9 mouse cellular contexts compared by ENCODE assay signal in the genomic region with DNA sequence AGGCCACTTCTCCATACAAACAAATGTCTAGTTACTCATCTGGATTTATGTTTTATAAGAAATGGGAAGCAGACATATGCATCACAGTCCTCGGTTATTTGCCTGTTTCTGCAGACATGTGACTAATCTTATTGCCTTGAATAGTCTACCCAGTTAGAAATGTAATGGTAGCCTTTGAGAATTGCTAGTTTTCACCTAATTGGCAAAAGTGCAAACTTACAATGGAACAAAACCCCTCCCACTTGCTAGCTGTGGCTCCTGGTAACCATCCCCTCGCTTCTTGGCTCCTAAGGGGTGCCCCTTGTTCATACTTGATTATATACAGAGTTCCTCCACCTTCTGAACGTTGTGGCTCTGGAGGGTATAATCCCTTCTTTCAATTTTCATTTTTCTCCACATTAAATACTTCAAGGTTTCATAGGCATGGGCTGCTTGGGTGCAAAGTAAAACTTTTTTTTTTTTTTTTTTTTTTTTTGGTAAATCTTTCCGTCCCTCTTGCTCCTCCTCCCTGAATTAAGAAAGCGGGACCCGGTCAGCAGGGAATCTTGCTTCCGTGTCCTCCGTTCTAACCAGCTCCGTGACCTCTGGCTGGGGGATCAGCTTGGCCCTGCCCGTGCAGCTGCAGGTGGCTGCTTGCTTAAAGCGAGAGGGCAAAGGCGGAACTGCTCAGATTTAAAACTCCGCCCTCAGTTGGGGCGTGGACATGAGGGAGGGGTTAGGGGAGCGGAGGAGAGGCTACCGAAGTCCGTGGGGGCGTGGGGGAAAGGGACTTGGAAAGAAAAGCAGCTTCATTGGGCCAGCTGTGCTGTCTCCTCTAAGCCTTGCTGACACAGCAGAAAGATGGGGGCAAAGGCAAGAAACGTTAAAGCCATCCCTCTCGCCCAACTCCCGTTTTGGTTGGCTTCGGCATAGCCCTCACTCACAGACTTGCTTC. TPM values are rescaled to one million over a fixed set of nuclear protein-coding genes. Genes with fewer than 3 reads are reported as not detected.
A peak's percentile ranks its signal among the peaks of the same experiment; 100 is the strongest.
DNase-seq lines count a peak whose midpoint lies in the region.
"Had no signal": no experiment of that assay in that cellular context is flagged by ENCODE, and none has a peak within 500 bp of the region (broad histone marks: within the 10 kb centered on the region; RNA-seq: fewer than 3 reads in every experiment).

No protein-coding gene starts in this region.

- peak overlapping the region; percentile 69 for H3K4me3 ChIP-seq in hindbrain, embryonic 10.5 days
- H3K4me3 ChIP-seq: erythroblast, embryonic 14.5 days had no signal

- no peaks in the 10 kb centered on the region for H3K9me3 ChIP-seq in hindbrain, embryonic 10.5 days

- H3K4me1 ChIP-seq in hindbrain, embryonic 10.5 days (replicated peaks) = peaks cover 88% of the 10 kb centered on the region

- peaks cover 33% of the 10 kb centered on the region for H3K27me3 ChIP-seq in hindbrain, embryonic 10.5 days (ENCODE audit: insufficient read depth, poor library complexity, severe bottlenecking)

- 0 out of 2 replicates have a peak, but pooled peaks cover 5% of the 10 kb centered on the region for H3K36me3 ChIP-seq in hindbrain, embryonic 10.5 days

- 5% methylated on average over 22 of the region's 22 CpGs for WGBS in hindbrain, embryonic 10.5 days

- peak overlapping the region; percentile 84 for H3K27ac ChIP-seq in hindbrain, embryonic 10.5 days

- DNase-seq in MEL-GATA-1-ER (ENCODE audit: extremely low read depth, low read depth) = peak; percentile 74
- DNase-seq in cerebellum, adult 8-10 months = peak; percentile 68
- DNase-seq in frontal cortex, postnatal 10 days (ENCODE audit: low spot score in 2 of 2) = peak; percentile 52 to 53
- peak; percentile 79 for DNase-seq in hindbrain, embryonic 10.5 days (ENCODE audit: low spot score)
- peak; percentile 55 to 68 for DNase-seq in layer of hippocampus, postnatal 10 days (ENCODE audit: low spot score in 2 of 2)
- peak; percentile 75 for DNase-seq in lung, postnatal 25 days (ENCODE audit: low spot score)
- DNase-seq in right cerebral cortex, adult 2 months (ENCODE audit: low spot score in 2 of 2) = peak; percentile 63 to 65
- DNase-seq in urinary bladder, postnatal 36 days (ENCODE audit: low spot score in 2 of 2) = peak; percentile 77 to 84

RNA-seq across cellular contexts. Expression of a gene that starts 4.7 kb away (rescaled TPM):
- 35.4 and 40.7 TPM in 2 replicates for polyA plus RNA-seq in hindbrain, embryonic 10.5 days (2016; fragmentation: Nextera tagmentation; extraction: Ambion mirVana)
- 10 to 100 TPM; 76.0 to 83.6 TPM for total RNA-seq in layer of hippocampus, postnatal 10 days (2021)
- polyA plus RNA-seq: erythroblast, embryonic 14.5 days had no signal

RNA-seq across cellular contexts. Expression of a gene that starts 45.6 kb away (rescaled TPM):
- polyA plus RNA-seq in hindbrain, embryonic 10.5 days (2016; fragmentation: Nextera tagmentation; extraction: Ambion mirVana) = 493 and 750 TPM in 2 replicates
- total RNA-seq in layer of hippocampus, postnatal 10 days (2021) = 100 to 1,000 TPM; 106 to 129 TPM

Comparison
In these comparisons a context has a peak if more than half of its experiments do, and no peak if none do; other contexts are left out.
1. Peak in every context shown above with its lines: DNase-seq, H3K4me3 ChIP-seq and H3K27ac ChIP-seq.